Mouse (Mus musculus) embryonic facial prominence, embryonic 10.5 days (tissue): ENCODE measurements around the gene Uba2. TPM values are rescaled to one million over a fixed set of nuclear protein-coding genes. Genes with fewer than 3 reads are reported as not detected.
A peak's percentile ranks its signal among the peaks of the same experiment; 100 is the strongest.
"Not testable (repeated sequence)": the region's sequence is repeated elsewhere in the genome, so short reads cannot be mapped to it uniquely, and the experiment has no call there.

ENCODE experiments used
- DNase-seq: peaks from one replicate; pipeline ENCODE4 v3.0.0-alpha.2; 2017; ENCODE audit warnings: low spot score
- H3K27ac ChIP-seq: fragments of 300-500 bp; sonication (generic); replicated peaks from 2 replicates; pipeline ENCODE4 v1.5.1; 2016; ENCODE audit warnings: mild to moderate bottlenecking
- H3K27me3 ChIP-seq: fragments of 300-500 bp; sonication (generic); replicated peaks from 2 replicates; pipeline ENCODE4 v1.6.1; 2016; ENCODE audit warnings: low read depth, mild to moderate bottlenecking; ENCODE audit not compliant: poor library complexity, severe bottlenecking
- H3K36me3 ChIP-seq: fragments of 300-500 bp; sonication (generic); replicated peaks from 2 replicates; pipeline ENCODE4 v1.6.1; 2016; ENCODE audit warnings: mild to moderate bottlenecking, moderate library complexity
- H3K4me1 ChIP-seq: fragments of 300-500 bp; sonication (generic); 2 replicates; pipeline ENCODE4 v1.6.1; 2016
- H3K4me3 ChIP-seq: fragments of 300-500 bp; sonication (generic); 2 replicates; pipeline ENCODE4 v1.5.1; 2016; ENCODE audit warnings: mild to moderate bottlenecking, moderate library complexity
- H3K9me3 ChIP-seq: fragments of 300-500 bp; sonication (generic); 2 replicates; pipeline ENCODE4 v1.6.1; 2016; ENCODE audit warnings: mild to moderate bottlenecking
- WGBS: fragments of 180-500 bp; shearing (Covaris S2); methylation state at CpG from one replicate; pipeline ENCODE4 v1.1.7; 2016; 5-methylcytosine and 5-hydroxymethylcytosine counted together
- polyA plus RNA-seq: library from polyadenylated mRNA; unstranded; fragments of >200 nt; fragmentation: Nextera tagmentation; extraction: Ambion mirVana; gene quantifications from 2 replicates; pipeline ENCODE4 v1.2.1, GENCODE M21; 2016

The Uba2 gene
- polyA plus RNA-seq, result 289 and 295 TPM in 2 replicates

- WGBS, result 81% methylated on average over 3 of the region's 3 CpGs
Observed at GRCm38 (mm10) chr7:34169454-34169853, at the start of gene Uba2. Gene Uba2, minus strand, starts transcription at chr7:34169599.

DNA sequence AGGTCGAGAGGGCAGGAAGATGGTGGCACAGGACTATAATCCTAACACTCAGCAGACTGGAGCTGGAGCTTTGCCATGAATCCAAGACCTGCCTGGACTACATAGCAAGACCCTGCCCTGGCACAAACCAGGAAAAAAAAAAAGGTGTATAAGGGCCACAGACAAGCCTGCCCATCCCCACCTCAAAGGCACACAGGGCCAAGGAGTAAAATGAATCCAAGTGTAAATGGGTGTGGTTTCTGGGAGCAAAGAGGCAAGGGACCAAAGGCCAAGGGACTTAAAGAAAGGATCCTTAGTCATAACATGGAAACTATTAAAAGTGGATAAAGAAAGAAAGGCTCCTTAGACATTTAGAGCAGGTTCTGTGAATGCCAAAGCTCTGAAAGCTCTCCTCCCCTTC is 49.1 kb upstream of the Uba2 start:
- H3K4me1 ChIP-seq, result no peaks in the 10 kb centered on the region
- no peak overlapping the region for H3K4me3 ChIP-seq
- no peak for DNase-seq
- no peaks in the 10 kb centered on the region for H3K27me3 ChIP-seq
- no peak overlapping the region for H3K27ac ChIP-seq
- H3K36me3 ChIP-seq, result peaks cover 100% of the 10 kb centered on the region
- 77% methylated on average over 1 of the region's 1 CpGs for WGBS
- peaks cover 4% of the 10 kb centered on the region; the same call in 1 of the 2 replicates for H3K9me3 ChIP-seq

More at GRCm38 (mm10) chr7:34169454-34169853, at the start of gene Uba2:
- H3K9me3 ChIP-seq, result no peaks in the 10 kb centered on the region
- peak within 1 kb of the TSS; percentile 98 for H3K4me3 ChIP-seq
- H3K36me3 ChIP-seq, result peaks cover 21% of the 10 kb centered on the region
- peak within 1 kb of the TSS; percentile 98 for H3K27ac ChIP-seq
- H3K4me1 ChIP-seq, result peaks cover 12% of the 10 kb centered on the region; the same call in 1 of the 2 replicates
- no peak for DNase-seq
- H3K27me3 ChIP-seq, result no peaks in the 10 kb centered on the region

DNA sequence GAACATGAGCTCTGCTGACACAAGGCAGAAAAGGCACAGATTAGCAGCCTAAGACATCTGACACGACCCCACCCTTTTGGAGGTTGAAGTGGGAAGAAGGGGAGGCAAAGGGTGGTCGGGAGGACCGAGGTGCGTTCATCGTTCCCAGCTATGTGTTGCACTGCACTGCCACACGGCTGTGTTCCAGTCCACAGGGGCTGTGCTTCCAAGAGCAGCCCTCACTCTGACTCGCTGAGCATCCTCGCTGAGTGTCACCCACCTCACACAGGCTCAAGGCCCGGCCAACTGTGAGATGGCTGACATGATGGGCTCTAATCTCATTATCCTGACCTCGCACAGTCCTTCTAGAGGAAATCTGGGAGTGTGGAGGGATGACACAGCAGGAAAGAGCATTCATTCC is 47.1 kb upstream of the Uba2 start:
- Histone ChIP-seq H3K9me3 (no peaks in the 10 kb centered on the region), H3K4me1 (no peaks in the 10 kb centered on the region), H3K27ac (no peak overlapping the region), H3K36me3 (peaks cover 100% of the 10 kb centered on the region), H3K4me3 (no peak overlapping the region), H3K27me3 (no peaks in the 10 kb centered on the region)
- 88% methylated on average over 10 of the region's 10 CpGs for WGBS
- no peak for DNase-seq

DNA sequence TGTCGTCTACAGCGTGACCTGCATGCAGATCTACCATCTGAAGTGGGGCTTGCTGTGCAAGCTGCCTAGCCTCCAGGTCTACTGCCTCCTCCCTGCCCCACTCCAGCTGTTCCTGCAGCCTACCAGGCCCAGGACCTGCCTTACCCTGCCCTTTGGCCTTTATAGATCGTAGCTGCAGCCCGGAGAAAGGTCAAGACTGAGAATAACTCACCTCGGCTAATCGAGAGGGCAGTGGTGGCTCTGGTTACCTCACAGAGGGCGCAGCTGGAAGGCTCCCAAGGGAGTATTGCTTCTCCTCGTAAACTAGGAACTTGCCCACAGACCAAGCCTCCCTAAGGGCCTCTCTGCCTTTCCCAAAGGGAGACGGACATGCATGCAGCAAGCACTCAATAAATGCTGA is 46.1 kb upstream of the Uba2 start:
- H3K27ac ChIP-seq, result no peak overlapping the region
- H3K4me3 ChIP-seq, result no peak overlapping the region
- no peak for DNase-seq
- no peaks in the 10 kb centered on the region for H3K9me3 ChIP-seq
- no peaks in the 10 kb centered on the region for H3K27me3 ChIP-seq
- peaks cover 100% of the 10 kb centered on the region for H3K36me3 ChIP-seq
- 80% methylated on average over 9 of the region's 9 CpGs for WGBS
- no peaks in the 10 kb centered on the region for H3K4me1 ChIP-seq

DNA sequence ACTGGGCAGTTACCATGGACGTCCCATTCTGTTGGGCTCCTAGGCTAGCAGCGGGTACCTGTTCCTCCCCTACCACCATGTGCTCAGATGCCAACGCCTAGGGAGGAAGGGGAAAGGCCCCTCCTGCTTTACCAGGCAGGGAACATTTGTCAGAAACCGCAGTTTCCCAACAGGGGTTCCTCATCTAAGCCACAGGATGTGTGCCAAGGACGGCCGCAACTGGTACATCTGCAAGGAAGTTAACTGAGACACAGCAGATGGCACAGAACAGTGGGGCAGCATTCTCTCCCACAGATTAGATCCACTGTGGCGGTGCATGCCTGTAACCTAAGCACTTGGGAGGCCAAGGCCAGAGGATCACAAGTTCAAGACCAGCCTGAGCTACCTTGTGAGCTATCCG is 45.2 kb upstream of the Uba2 start:
- Histone ChIP-seq H3K4me1 (no peaks in the 10 kb centered on the region), H3K36me3 (peaks cover 100% of the 10 kb centered on the region), H3K27ac (no peak overlapping the region), H3K4me3 (no peak overlapping the region), H3K9me3 (no peaks in the 10 kb centered on the region), H3K27me3 (no peaks in the 10 kb centered on the region)
- no peak for DNase-seq
- 94% methylated on average over 8 of the region's 8 CpGs for WGBS

DNA sequence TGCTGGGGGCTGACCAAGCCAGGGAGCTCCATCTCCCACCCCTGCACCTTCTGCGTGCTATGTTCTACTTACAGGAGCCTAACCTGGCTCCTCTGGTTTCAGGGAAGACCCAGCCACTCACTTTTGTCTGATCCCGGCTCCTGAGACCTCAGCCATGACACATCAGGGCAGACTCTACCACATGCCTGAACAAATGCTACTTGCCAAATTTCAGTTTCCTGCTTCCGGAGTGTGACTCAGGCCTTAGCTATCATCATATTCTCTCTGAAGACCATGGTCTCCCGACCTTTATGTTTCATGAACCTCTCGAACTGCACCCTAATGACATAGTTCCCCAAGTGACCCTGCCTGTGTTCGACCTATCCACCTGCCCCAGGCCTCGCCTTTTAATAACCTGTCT is 43.9 kb upstream of the Uba2 start:
- peaks cover 100% of the 10 kb centered on the region for H3K36me3 ChIP-seq
- no peak overlapping the region for H3K4me3 ChIP-seq
- no peak overlapping the region for H3K27ac ChIP-seq
- no peak for DNase-seq
- no peaks in the 10 kb centered on the region for H3K9me3 ChIP-seq
- H3K4me1 ChIP-seq, result no peaks in the 10 kb centered on the region
- no peaks in the 10 kb centered on the region for H3K27me3 ChIP-seq
- 95% methylated on average over 7 of the region's 7 CpGs for WGBS

DNA sequence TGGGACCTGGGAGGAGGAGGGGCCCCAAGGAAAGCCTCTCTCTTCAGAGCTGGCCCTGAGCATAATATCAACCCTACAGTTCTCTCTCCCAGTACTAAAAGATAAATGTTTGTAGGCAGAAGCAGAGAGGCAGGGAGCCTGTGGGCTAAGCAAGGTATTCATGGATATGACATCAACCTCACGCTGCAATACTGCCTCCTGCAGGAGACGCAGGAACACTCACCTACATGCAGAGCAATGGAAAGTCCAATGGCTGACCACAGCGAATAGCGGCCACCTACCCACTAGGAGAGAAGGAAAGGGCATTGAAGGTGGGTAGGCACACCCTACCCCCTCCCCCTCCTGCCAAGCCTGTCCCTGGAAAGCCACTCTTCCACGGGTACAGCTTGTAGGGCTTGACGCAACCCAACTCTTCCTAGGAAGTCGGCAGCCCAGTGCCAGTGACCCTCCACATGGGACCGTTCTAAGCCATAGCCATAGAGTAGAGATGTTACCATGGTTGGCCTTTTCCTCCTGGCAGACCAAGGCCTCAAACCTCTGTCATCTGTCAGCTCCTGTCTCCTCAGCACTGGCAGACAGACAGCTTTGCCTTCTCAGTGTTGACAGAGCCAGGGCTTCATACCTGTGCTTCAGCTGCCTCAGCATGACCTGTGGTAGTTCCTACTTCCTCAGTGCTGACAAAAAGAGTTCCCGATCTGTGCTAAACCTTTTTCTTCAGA is 38.8 kb upstream of the Uba2 start:
- Histone ChIP-seq H3K27me3 (no peaks in the 10 kb centered on the region), H3K4me3 (no peak overlapping the region), H3K36me3 (peaks cover 100% of the 10 kb centered on the region), H3K9me3 (no peaks in the 10 kb centered on the region), H3K27ac (no peak overlapping the region), H3K4me1 (no peaks in the 10 kb centered on the region)
- no peak for DNase-seq
- 94% methylated on average over 9 of the region's 9 CpGs for WGBS

GRCm38 (mm10) chr7:34206331-34206730 is 36.9 kb upstream of the Uba2 start:
- no peaks in the 10 kb centered on the region for H3K4me1 ChIP-seq
- no peak overlapping the region for H3K27ac ChIP-seq
- no peak overlapping the region for H3K4me3 ChIP-seq
- H3K27me3 ChIP-seq, result no peaks in the 10 kb centered on the region
- WGBS, result 94% methylated on average over 6 of the region's 6 CpGs
- H3K36me3 ChIP-seq, result peaks cover 100% of the 10 kb centered on the region
- no peak for DNase-seq
- H3K9me3 ChIP-seq, result no peaks in the 10 kb centered on the region

GRCm38 (mm10) chr7:34202147-34202546 is 32.7 kb upstream of the Uba2 start:
- H3K4me1 ChIP-seq, H3K27ac ChIP-seq, H3K4me3 ChIP-seq, H3K9me3 ChIP-seq, DNase-seq, H3K27me3 ChIP-seq: not testable (repeated sequence)
- WGBS, result 95% methylated on average over 10 of the region's 10 CpGs
- H3K36me3 ChIP-seq, result peaks cover 69% of the 10 kb centered on the region

- H3K36me3 ChIP-seq, result peaks cover 56% of the 10 kb centered on the region
- H3K9me3 ChIP-seq, result peaks cover 4% of the 10 kb centered on the region; the same call in 1 of the 2 replicates
- no peak overlapping the region for H3K27ac ChIP-seq
- DNase-seq, result no peak
- no peak overlapping the region for H3K4me3 ChIP-seq
- WGBS, result 96% methylated on average over 2 of the region's 2 CpGs
- peaks cover under 1% of the 10 kb centered on the region; the same call in 1 of the 2 replicates for H3K4me1 ChIP-seq
- H3K27me3 ChIP-seq, result no peaks in the 10 kb centered on the region
Observed at GRCm38 (mm10) chr7:34200829-34201228, 31.4 kb upstream of the Uba2 start.

DNA sequence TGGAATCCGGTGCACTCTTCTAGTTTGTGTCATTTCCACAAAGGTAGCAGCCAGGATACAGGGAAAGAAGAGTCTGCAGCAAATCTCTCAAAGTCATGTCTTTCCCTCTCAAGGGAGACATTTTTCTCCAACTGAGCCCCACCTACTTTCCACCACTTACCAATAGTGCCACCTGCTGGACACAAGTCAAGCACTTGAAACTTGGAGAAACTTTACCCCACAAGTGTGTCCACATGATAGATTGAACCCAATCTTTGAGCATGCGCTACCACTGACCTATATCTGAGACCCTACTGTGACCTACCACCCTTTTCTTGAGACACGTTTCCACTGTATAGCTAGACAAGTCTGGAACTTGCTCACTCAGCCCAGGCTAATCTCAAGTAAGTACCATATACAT is 28.9 kb upstream of the Uba2 start:
- no peak overlapping the region for H3K27ac ChIP-seq
- H3K9me3 ChIP-seq, result peaks cover 4% of the 10 kb centered on the region; the same call in 1 of the 2 replicates
- H3K4me3 ChIP-seq, result no peak overlapping the region
- H3K27me3 ChIP-seq, result no peaks in the 10 kb centered on the region
- peaks cover 7% of the 10 kb centered on the region for H3K4me1 ChIP-seq
- no peak for DNase-seq
- WGBS, result 50% methylated on average over 3 of the region's 3 CpGs
- peaks cover 43% of the 10 kb centered on the region for H3K36me3 ChIP-seq

DNA sequence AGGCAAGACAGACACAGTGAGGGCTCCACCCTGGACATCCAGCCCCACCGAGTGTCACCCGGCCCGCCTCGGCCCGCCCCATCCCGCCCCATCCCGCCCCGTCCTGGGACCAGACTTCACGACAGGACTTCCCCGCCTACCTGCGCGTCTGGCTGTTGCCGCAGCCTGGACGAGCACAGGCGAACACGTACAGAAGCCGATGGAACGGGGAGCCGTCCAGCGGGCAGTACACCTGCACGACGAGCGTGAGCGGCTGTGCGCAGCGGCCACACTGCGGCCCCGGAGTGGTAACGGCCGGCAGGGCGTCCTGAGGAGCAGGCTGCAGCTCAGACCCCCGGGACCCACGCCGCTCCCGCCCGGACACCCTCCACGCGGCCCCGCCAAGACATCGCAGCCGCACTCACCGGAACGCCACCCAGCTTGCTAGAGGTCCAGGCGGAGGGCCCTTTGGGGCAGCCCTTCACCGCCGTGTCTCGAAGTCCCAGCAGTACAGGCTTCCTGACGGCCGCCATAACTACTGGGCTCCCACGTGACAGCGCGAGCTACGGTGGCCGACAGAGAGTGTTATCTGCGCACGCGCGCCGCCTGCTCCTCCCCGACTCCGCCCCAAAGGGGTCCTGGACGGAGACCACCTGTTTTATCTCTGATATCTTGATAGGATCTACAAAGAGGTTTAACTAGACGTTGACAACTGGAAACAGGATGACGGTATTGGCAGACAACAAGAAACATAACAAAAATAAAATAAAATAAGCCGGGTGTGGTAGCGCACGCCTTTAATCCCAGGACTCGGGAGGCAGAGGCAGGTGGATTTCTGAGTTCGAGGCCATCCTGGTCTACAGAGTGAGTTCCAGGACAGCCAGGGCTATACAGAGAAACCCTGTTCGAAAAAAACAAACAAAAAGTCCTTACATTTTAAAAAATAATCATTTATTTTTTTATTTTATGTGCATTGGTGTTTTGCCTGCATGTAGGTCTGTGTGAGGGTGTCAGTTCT is 27.0 kb upstream of the Uba2 start, which contains the start of gene Pdcd2l:
Pdcd2l (minus strand) TSS at position 530 of the 997 bp plus-strand sequence.
- Histone ChIP-seq H3K9me3 (peaks cover 4% of the 10 kb centered on the region; the same call in 1 of the 2 replicates), H3K36me3 (peaks cover 41% of the 10 kb centered on the region), H3K27ac (peak within 1 kb of the TSS; percentile 90), H3K27me3 (no peaks in the 10 kb centered on the region), H3K4me1 (peaks cover 7% of the 10 kb centered on the region), H3K4me3 (peak within 1 kb of the TSS; percentile 97)
- peak; percentile 94 for DNase-seq
- WGBS, result 3% methylated on average over 70 of the region's 70 CpGs
